Mouse (Mus musculus): Measurements from ENCODE around the gene Apobec1. TPM values are rescaled to one million over a fixed set of nuclear protein-coding genes. Genes with fewer than 3 reads are reported as not detected.

The Apobec1 gene
- total and polyA plus RNA-seq, 3 experiments: 39.6 to 42.6 (median 41.9) TPM

GRCm38 (mm10) chr6:122528136-122528535 lies 74.1 kb downstream of the Apobec1 start (continued):
- TF ChIP-seq MYC (IDR thresholded peaks at IDR 0.05; ENCODE audit: low read depth, low read length) (no peak), MXI1 (IDR thresholded peaks at IDR 0.05; ENCODE audit: low read depth, low read length) (no peak)

Other genes with a start within 250 kb of the Apobec1 start
- not detected in 2 replicates for gene Rimklb, start 103.7 kb downstream of the Apobec1 start, total RNA-seq (2012; rRNA removed)
- not detected in 2 replicates for gene Rimklb, start 103.7 kb downstream of the Apobec1 start, total RNA-seq (2014; rRNA removed)
- gene Rimklb, start 103.7 kb downstream of the Apobec1 start, polyA plus RNA-seq (2012; ENCODE audit: insufficient read length, low read depth): not detected in 2 replicates
- gene Mfap5, start 96.6 kb downstream of the Apobec1 start, total RNA-seq (2012; rRNA removed): 0.13 and 0.42 TPM in 2 replicates
- 0.15 TPM in 1 of 2 replicates, not detected in the other for gene Mfap5, start 96.6 kb downstream of the Apobec1 start, total RNA-seq (2014; rRNA removed)
- gene Mfap5, start 96.6 kb downstream of the Apobec1 start, polyA plus RNA-seq (2012; ENCODE audit: insufficient read length, low read depth): 0.16 TPM in 1 of 2 replicates, not detected in the other
- gene Aicda, start 48.6 kb downstream of the Apobec1 start, total RNA-seq (2012; rRNA removed): 5.4 and 6.4 TPM in 2 replicates
- 41.1 TPM in 2 replicates for gene Aicda, start 48.6 kb downstream of the Apobec1 start, total RNA-seq (2014; rRNA removed)
- 33.3 and 36.6 TPM in 2 replicates for gene Aicda, start 48.6 kb downstream of the Apobec1 start, polyA plus RNA-seq (2012; ENCODE audit: insufficient read length, low read depth)
- not detected in 2 replicates for gene Gdf3, start 7.6 kb upstream of the Apobec1 start, total RNA-seq (2012; rRNA removed)
- not detected in 2 replicates for gene Gdf3, start 7.6 kb upstream of the Apobec1 start, total RNA-seq (2014; rRNA removed)
- gene Gdf3, start 7.6 kb upstream of the Apobec1 start, polyA plus RNA-seq (2012; ENCODE audit: insufficient read length, low read depth): not detected in 2 replicates
- not detected in 2 replicates for gene Dppa3, start 24.0 kb upstream of the Apobec1 start, total RNA-seq (2012; rRNA removed)
- gene Dppa3, start 24.0 kb upstream of the Apobec1 start, total RNA-seq (2014; rRNA removed): not detected in 2 replicates
- gene Dppa3, start 24.0 kb upstream of the Apobec1 start, polyA plus RNA-seq (2012; ENCODE audit: insufficient read length, low read depth): not detected in 2 replicates
- gene Nanog, start 105.0 kb upstream of the Apobec1 start, total RNA-seq (2012; rRNA removed): not detected in 2 replicates
- gene Nanog, start 105.0 kb upstream of the Apobec1 start, total RNA-seq (2014; rRNA removed): not detected in 2 replicates
- 0.12 and 0.27 TPM in 2 replicates for gene Nanog, start 105.0 kb upstream of the Apobec1 start, polyA plus RNA-seq (2012; ENCODE audit: insufficient read length, low read depth)
- 27.8 and 38.3 TPM in 2 replicates for gene Slc2a3, start 199.2 kb upstream of the Apobec1 start, total RNA-seq (2012; rRNA removed)
- gene Slc2a3, start 199.2 kb upstream of the Apobec1 start, total RNA-seq (2014; rRNA removed): 29.7 and 32.4 TPM in 2 replicates
- 23.7 and 28.8 TPM in 2 replicates for gene Slc2a3, start 199.2 kb upstream of the Apobec1 start, polyA plus RNA-seq (2012; ENCODE audit: insufficient read length, low read depth)
- 2.5 and 2.7 TPM in 2 replicates for gene Foxj2, start 217.5 kb upstream of the Apobec1 start, total RNA-seq (2012; rRNA removed)
- 1.8 and 1.9 TPM in 2 replicates for gene Foxj2, start 217.5 kb upstream of the Apobec1 start, total RNA-seq (2014; rRNA removed)
- gene Foxj2, start 217.5 kb upstream of the Apobec1 start, polyA plus RNA-seq (2012; ENCODE audit: insufficient read length, low read depth): 4.6 and 5.4 TPM in 2 replicates

Data from CH12.LX (cell line).